Mouse (Mus musculus): ENCODE data around the gene Ankrd61.

The Ankrd61 gene

GRCm38 (mm10) chr5:143897635-143898330 lies at the start of gene Ankrd61:
Ankrd61 (minus strand) TSS chr5:143897685.
- DNase-seq = no peak

GRCm38 (mm10) chr5:143943231-143944125 lies 46.0 kb upstream of the Ankrd61 start:
- DNase-seq = no peak

- DNase-seq = no peak
Observed at GRCm38 (mm10) chr5:143941588-143941987, 44.1 kb upstream of the Ankrd61 start.

GRCm38 (mm10) chr5:143936156-143936555 lies 38.7 kb upstream of the Ankrd61 start:
- DNase-seq = no peak

- DNase-seq = no peak
Observed at GRCm38 (mm10) chr5:143933875-143934274, 36.4 kb upstream of the Ankrd61 start.

- DNase-seq = no peak
Observed at GRCm38 (mm10) chr5:143933414-143933813, 35.9 kb upstream of the Ankrd61 start.

GRCm38 (mm10) chr5:143932831-143933230 lies 35.3 kb upstream of the Ankrd61 start, which contains the start of gene Rsph10b:
Rsph10b (plus strand) TSS chr5:143933035.
- no peak for DNase-seq

- DNase-seq = no peak
Observed at GRCm38 (mm10) chr5:143931863-143932580, 34.5 kb upstream of the Ankrd61 start.

GRCm38 (mm10) chr5:143930656-143931055 lies 33.2 kb upstream of the Ankrd61 start:
- no peak for DNase-seq

GRCm38 (mm10) chr5:143929291-143929690 lies 31.8 kb upstream of the Ankrd61 start:
- no peak for DNase-seq

- DNase-seq = no peak
Observed at GRCm38 (mm10) chr5:143927875-143928274, 30.4 kb upstream of the Ankrd61 start, which contains the start of gene Gm42421. Gm42421 (plus strand) TSS chr5:143928175.

- DNase-seq = no peak
Observed at GRCm38 (mm10) chr5:143924781-143925452, 27.4 kb upstream of the Ankrd61 start.

GRCm38 (mm10) chr5:143918120-143918519 lies 20.6 kb upstream of the Ankrd61 start:
- no peak for DNase-seq

GRCm38 (mm10) chr5:143917418-143917817 lies 19.9 kb upstream of the Ankrd61 start:
- DNase-seq = peak; percentile 80

- DNase-seq = no peak
Observed at GRCm38 (mm10) chr5:143916221-143916620, 18.7 kb upstream of the Ankrd61 start.

GRCm38 (mm10) chr5:143909417-143910400 lies 12.2 kb upstream of the Ankrd61 start, which contains the start of the genes Aimp2 and Pms2:
Aimp2 (minus strand) TSS chr5:143909847.
Pms2 (plus strand) TSS chr5:143909964.
- DNase-seq = peak; percentile 99

- DNase-seq = no peak
Observed at GRCm38 (mm10) chr5:143908926-143909325, 11.4 kb upstream of the Ankrd61 start.

- DNase-seq = no peak
Observed at GRCm38 (mm10) chr5:143906429-143906828, 8.9 kb upstream of the Ankrd61 start.

- no peak for DNase-seq
Observed at GRCm38 (mm10) chr5:143903813-143904212, 6.3 kb upstream of the Ankrd61 start.

- DNase-seq = no peak
Observed at GRCm38 (mm10) chr5:143902111-143902510, 4.6 kb upstream of the Ankrd61 start.

GRCm38 (mm10) chr5:143893396-143893795 lies 4.1 kb downstream of the Ankrd61 start:
- DNase-seq = no peak

Measured in kidney, adult 9 months (tissue).